Mouse (Mus musculus) brain, embryonic 14.5 days (tissue): Measurements from ENCODE around the gene Rock2.

Experiments
- CTCF ChIP-seq: fragments of 200-500 bp; IDR thresholded peaks from 2 replicates; pipeline ENCODE4 v1.5.1; 2012; ENCODE audit warnings: inconsistent platforms, mild to moderate bottlenecking, moderate library complexity, borderline replicate concordance; ENCODE audit not compliant: insufficient read depth, insufficient read length; ENCODE audit errors: extremely low read depth
- POLR2A ChIP-seq: fragments of 200-500 bp; IDR thresholded peaks from 2 replicates; pipeline ENCODE4 v1.6.1; 2012; ENCODE audit warnings: mild to moderate bottlenecking, inconsistent platforms, borderline replicate concordance; ENCODE audit not compliant: poor library complexity, insufficient read depth, insufficient read length, severe bottlenecking; ENCODE audit errors: extremely low read depth

DNA sequence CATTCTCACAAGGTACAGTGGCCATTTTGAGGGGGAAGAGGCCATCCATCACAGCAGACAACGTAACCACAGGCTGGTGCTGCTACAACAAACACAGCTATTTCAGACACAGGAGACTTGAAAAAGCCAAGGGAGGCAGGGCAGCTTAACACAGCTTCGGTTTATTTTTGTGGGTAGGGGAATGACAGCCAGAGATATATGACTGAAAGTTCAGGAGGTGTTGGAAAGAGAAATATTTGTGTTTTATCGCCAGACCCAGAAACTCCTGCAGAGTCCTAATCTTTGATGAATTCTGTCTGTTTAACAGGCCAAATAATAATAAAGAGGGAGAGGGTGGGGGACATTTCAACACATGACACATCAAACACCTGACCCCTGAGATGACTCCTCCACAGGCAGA is 28.2 kb upstream of the Rock2 start:
- TF ChIP-seq POLR2A (no peak), CTCF (no peak)
